Mouse (Mus musculus): ENCODE measurements around the gene Cox19.

The Cox19 gene

DNA sequence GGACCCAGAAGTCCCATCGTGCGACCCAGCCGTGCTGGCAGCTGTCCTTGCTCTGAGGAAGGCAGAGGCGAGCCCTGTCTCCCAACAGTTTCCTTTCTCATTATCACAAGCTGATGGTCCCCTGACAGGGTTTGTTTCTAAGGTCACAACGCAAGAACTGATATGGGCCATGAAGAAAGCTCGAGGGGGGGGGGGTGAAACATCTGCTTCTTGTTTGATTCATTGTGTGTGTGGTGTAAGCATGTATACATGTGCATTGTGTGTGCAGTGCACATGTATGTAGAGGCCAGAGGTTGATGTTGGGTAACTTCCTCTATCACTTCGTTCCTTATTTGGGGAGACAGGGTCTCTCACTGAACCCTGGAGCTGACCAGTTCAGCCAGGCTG, 23.6 kb downstream of the Cox19 start:
- WGBS, result 71% methylated on average over 7 of the region's 7 CpGs

- 80% methylated on average over 7 of the region's 7 CpGs for WGBS
These were observed 24.1 kb downstream of the Cox19 start for GRCm38 (mm10) chr5:139326986-139327633.

DNA sequence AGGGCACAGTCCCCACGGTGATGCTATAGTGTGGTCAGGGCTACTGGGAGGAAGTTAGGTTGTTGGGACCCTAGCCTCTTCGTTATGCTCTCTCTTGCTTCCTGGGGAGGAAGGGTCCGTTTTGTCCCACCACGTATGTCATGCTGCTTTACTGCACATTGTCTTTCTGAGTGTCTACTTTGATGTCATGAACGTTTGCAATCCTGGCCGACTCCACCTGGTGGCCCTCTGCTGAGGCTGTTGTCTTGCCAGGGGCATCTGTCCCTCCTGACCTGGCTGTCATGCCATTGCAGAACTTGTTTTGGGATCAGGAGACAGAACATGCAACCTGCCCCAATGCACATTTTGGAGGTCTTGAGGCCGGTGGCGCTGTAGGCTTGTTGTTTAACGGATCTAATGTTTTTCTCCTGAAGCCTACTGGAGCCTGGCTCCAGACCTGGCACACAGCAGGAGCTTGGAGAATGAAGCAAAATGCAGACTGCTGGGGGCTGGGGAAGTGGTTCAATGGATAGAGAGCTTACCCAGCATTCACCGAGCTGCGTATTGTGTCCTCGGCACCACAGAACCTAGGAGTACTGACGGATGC, 25.0 kb downstream of the Cox19 start:
- WGBS, result 61% methylated on average over 13 of the region's 13 CpGs

- 2% methylated on average over 61 of the region's 61 CpGs for WGBS
These were observed 25.7 kb downstream of the Cox19 start, which contains the start of gene Adap1 for GRCm38 (mm10) chr5:139325395-139325966. Adap1 (minus strand) TSS chr5:139325622.

DNA sequence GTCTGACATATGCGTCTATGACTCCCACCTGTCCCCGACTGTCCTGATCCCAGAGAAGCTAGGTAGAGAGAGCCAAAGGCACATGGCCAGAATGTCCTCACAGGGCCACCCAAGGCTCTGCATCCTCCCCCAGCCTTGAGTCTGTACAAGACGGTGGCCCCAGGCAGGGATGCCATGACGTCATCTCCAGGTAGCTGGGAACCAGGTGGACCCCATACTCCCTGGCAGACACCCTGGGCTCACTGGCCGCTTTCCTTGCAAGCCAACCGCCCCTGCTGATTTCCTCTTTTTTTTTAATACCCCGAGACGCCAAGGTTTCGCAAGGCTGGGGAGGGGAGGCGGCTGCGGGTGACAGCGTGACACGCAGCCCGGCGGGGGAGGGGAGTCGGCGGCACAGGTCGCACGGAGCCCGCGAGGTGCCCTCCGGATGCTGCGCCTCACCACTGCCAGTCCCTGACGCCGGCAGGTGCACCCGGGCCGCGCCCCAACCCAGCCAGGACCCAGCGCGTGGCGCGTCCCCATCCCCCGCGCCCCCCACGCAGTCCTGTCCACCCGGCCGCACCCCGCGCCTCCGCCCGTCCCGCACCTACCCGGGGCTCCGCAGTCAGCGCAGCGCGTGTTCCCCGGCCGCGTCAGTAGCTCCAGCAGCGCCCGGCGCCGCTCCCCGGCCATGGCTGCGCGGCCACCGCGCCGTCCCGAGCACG, 26.4 kb downstream of the Cox19 start:
- under 1% methylated on average over 62 of the region's 62 CpGs for WGBS

GRCm38 (mm10) chr5:139324045-139324491, 27.1 kb downstream of the Cox19 start:
- WGBS, result 5% methylated on average over 5 of the region's 5 CpGs

GRCm38 (mm10) chr5:139323260-139323924, 27.8 kb downstream of the Cox19 start:
- WGBS, result 45% methylated on average over 9 of the region's 9 CpGs

DNA sequence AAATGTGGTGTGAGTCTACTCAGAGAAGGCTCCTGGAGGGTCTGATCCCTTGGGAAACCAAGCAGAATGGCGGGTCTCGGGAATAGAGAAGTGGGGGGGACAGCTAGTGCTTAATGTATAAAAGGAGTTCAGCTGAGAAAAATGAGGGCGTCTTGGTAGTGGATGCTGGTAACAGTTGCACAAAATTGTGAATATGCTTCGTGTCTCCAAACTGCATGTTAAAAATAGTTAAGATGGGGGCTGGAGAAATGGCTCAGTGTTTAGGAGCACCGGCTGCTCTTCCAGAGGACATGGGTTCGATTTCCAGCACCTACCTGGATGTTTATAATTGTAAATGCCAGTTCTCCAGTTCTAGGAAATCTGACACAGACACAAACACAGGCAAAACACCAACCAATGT, 29.9 kb downstream of the Cox19 start:
- WGBS, result 30% methylated on average over 6 of the region's 6 CpGs

GRCm38 (mm10) chr5:139320424-139320823, 30.8 kb downstream of the Cox19 start:
- WGBS, result 43% methylated on average over 7 of the region's 7 CpGs

DNA sequence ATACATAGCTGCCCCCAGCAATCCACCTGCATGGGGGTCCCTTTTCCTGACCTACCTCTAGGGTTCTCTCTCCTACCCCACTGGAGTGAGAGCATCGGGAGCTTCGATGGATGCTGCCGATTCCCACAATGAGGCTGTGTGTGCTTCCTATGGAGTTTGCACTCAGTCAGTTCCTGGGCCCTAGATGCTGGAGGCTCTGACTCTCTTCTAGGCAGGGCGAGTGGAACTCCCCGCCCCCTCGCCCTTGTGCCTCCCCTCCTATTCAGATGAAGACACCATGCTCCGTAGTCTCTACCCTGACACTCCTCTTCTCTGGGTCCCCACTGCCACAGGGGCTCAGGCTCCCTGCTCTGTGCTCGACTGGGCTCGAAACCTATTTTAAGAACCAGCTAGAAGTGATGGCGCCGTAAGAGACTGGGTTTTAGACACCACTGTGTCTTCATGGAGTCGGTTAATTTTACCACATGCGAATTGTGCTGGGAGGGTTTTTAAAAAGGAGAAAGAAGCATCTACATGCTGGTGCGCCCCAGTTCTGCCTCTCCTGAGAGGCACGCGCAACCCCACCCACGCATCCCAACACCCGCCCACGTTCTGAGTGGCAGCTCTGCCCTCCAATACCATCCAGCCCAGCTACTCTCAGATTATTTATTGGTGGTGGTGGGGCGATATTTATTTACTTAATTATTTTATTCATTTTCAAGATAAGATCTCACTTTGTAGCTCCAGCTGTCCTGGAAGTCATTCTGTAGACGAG, 33.3 kb downstream of the Cox19 start:
- 37% methylated on average over 21 of the region's 21 CpGs for WGBS

DNA sequence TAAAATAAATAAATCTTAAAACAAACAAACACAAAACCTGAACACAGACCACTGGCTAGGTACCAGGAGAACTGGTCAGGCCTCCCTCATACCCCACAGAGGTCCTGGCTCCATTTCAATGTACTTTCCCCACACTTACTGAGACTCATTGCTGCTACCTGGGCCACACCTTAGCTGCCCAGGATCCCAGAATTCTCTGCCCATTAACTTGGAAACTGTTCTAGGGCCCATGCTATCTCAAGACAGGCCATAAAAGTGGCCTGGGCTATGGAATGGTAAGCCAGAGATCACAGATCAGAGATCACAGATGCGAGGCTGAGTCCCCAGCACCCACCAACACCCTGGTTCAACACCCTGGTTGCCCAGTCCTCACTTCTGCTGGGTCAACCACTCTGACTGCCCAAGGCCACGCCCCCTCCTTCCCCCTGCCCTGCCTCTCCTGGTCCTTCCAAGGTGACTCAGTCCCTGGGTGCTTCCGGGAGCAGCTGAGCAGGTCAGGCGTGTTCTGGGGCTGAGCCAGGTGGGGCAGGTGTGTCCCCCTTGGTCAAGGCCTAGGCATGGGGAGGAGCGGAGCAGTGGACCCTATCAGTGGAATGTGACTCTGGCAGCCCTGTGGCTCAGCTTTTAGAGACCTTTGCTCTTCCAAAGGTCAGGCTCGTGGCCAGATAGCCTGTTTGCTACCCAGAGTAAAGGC, 34.1 kb downstream of the Cox19 start:
- 73% methylated on average over 6 of the region's 6 CpGs for WGBS

DNA sequence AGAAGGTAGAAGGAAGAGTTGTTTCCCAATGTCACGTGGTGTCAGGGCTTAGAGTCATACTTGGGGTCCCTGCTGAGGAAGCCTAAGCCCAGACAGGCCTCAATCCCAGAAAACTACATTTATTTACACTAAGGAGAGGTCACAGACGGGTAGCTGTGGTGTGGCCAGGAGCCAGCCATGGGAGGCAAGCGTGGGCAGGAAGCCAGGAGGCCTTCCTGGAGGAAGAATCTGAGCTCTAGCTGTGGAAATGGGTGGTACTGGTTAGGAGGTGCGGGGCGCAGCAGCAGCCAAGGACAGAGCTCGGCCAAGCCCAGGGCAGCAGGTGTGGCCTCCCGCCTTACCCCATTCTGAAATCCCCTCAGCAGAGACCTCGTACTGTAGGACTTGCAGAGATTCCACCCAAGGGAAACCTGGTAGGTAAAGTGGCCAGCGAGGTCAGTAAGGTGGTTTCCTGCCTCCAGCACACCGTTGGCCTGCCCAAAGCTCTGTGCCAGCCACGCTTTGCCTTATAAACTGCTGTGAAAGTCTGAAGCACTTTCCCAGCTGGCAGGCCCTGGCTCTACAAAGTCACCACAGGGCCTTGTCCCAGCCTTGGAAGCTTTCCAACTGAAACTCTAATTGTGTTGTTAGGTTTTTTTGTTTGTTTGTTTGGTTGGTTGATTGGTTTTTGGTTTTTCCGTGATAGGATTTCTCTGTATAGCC, 36.1 kb downstream of the Cox19 start:
- WGBS, result 72% methylated on average over 12 of the region's 12 CpGs

- 84% methylated on average over 9 of the region's 9 CpGs for WGBS
These were observed 37.7 kb downstream of the Cox19 start for GRCm38 (mm10) chr5:139313536-139313935.

DNA sequence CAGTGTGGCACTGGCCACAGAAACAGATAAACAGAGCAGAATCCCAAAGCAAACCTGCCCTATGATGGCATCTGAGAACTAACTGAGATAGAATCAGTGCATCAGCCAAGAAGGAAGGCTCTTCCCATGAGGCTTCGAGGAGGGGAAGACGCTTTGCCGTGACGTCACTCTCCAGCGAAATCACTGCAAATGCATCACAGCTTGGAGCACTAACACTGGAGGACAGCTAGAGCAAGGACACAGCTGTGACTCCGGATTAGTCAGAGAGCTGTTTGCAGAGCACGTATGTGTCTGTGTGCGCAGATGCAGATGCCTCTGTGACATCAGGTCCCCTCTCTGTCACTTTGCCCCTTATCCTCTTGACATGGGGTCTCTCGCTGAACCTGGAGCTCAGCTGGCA, 39.4 kb downstream of the Cox19 start:
- WGBS, result 68% methylated on average over 9 of the region's 9 CpGs

DNA sequence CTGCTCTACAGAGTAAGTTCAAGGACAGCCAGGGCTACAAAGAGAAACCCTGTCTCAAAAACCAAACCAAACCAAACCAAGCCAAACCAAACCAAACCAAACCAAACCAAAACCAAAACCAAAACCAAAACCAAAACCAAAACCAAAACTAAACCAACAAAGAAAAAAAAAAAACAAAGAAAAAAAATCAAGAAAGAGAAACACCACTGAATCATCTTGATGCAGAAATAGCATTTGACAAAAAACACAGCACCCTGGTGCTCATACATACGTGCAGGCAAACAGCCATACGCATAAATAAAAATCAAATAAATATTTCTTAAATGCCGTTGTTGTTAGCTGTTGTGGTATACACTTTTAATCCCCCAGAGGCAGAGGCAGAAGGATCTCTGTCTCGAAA, 40.7 kb downstream of the Cox19 start:
- 79% methylated on average over 4 of the region's 4 CpGs for WGBS

DNA sequence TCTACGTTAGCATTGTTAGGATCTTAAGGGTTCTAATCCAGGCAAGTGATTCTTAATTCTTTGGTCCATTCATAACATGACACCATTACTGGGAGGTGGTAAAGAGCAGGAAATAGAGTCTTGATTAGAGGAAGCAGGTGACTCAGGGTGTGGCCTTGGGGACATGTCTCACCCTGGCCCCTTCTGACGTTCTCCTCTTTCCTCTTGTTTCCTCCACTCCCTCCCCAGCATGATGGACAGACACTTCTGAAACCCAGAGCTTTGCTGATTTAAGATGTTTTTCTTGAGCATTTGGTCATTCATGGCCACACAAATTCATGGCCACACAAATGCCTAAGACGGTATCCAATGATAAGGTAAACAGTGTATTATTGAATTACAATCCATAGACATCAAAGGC, 41.3 kb downstream of the Cox19 start:
- WGBS, result 82% methylated on average over 3 of the region's 3 CpGs

GRCm38 (mm10) chr5:139303646-139304061, 47.6 kb downstream of the Cox19 start:
- WGBS, result 89% methylated on average over 9 of the region's 9 CpGs

- WGBS, result 68% methylated on average over 6 of the region's 6 CpGs
These were observed 49.1 kb downstream of the Cox19 start for GRCm38 (mm10) chr5:139302101-139302500.

GRCm38 (mm10) chr5:139297745-139298144, 53.5 kb downstream of the Cox19 start:
- 82% methylated on average over 5 of the region's 5 CpGs for WGBS

GRCm38 (mm10) chr5:139297092-139297491, 54.1 kb downstream of the Cox19 start:
- 90% methylated on average over 10 of the region's 10 CpGs for WGBS

Data from cerebral cortex, adult 2 months (tissue).